Mouse (Mus musculus) embryonic stem cell, embryonic (primary cell): ENCODE data around the gene Efna2.

Experiments used
- CTCF ChIA-PET, 4 experiments: fragments of 300-600 bp in 2 of 4; fragments of 350-600 bp in 2 of 4; sonication (Branson Sonifier 250); formaldehyde crosslinking; loops; one replicate each; lab custom pipeline; 2022; ENCODE audit warnings: inconsistent platforms in 2 of 4; lab: Charles Lee
- POLR2A ChIA-PET, 4 experiments: fragments of 300-600 bp in 2 of 4; fragments of 350-600 bp in 2 of 4; sonication (Branson Sonifier 250); formaldehyde crosslinking; loops; one replicate each; lab custom pipeline; 2022; ENCODE audit warnings: antibody characterized with exemption in 4 of 4, inconsistent platforms in 1 of 4; lab: Charles Lee

Gene Efna2

DNA sequence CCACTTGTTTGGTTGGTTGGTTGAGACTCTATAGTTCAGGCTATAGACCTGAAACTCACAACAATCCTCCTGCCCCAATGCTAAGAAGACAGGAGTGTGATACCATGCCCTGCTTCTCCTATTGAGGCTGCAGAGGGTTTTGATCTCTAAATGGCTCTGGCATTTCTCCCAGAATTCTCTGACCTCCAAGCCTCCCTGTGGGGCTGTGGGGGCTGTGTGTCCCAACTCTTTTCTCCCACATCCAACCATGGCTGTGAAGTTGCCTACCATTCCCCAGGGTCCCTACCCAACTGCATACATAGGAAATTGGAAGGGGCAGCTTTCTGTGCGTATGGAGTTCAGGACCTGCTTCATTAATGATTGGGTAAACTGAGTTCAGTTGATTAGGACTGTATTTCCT is 16.9 kb downstream of the Efna2 start:
- POLR2A ChIA-PET = interaction anchor here in 2 of 4 experiments (1.1 to 1.4 kb wide), 4 partner anchors 12 to 96 kb away, joined by 3 to 5 read pairs (median 4); partner anchors contain the start of gene Rps15 (in 1 of the 2)
- CTCF ChIA-PET = interaction anchor here in 1 of 4 experiments (0.6 kb wide), 1 partner anchor 210 kb away, joined by 3 read pairs; no protein-coding TSS in a partner anchor

DNA sequence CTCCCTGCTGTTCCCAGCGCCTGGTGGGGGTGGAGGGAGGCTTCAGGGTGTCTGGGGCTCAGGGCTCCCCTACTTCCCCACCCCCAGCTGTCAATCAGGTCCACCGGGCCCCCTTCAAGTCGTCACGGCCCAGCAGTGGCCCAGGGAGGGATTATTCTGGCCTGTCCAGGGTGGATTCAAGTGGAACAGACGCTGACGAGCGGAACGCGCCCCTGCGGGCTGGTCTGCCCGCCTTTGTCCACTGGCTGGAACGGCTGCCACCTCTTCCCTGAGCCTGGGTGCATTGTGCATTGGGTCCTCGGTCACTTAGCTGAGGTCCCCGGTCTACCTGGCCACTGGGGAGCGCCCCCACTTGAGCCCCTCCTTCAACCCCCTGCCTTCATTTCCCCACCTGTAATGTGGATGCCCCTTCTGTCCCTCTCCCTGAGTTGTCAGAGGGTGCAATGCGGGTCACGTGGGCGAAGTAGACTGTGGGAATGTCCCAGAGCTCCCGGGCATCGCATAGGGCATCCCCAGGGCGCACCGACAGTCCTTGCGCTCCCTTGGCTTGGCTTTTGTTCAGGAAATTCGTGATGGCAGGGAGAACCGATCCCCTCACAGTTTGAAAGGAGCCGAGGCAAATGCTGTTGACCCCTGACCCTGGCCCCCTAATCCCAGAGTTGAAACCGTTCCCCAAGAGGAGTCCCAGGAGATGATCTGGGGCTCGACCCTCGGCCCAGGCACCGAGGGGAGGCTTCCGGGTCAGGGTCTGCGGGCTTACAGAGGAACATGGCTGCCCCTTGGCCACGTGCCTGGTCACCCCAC is 17.7 kb downstream of the Efna2 start:
- CTCF ChIA-PET = interaction anchor here in 1 of 4 experiments (0.5 to 0.6 kb wide), 2 partner anchors 48 to 409 kb away, joined by 3 to 19 read pairs; no protein-coding TSS in a partner anchor
- POLR2A ChIA-PET = interaction anchor here in 3 of 4 experiments (0.6 to 1.4 kb wide), 6 partner anchors 11 to 506 kb away, joined by 3 to 5 read pairs (median 4); partner anchors contain the start of gene Rps15 (in 1 of the 3)

DNA sequence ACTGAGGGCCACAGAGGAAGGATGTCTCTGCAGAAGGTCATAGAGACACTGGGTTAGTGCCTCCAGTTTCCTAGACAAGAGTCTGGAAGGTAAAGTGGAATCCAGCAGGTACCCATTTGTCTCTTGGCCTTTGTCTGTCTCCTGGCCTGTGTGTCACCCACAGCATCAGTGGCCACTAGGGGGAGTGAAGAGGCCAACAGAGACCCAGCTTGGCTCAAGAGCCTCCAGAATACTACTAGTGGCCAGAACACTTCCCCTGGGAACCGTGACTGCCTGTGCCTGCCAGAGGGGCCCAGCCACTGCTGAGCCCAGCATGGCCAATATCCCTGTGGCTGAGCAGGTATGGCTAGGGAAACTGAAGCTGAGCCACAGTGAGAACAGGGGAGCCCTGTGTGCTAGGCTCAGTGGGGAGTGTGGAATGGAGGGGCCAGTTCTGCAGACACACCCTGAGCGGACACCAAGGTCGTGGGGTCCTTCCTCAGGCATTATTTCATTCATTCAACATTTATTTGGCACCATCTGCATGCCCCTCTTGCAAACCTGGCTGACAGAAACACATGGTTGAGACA is 20.2 kb downstream of the Efna2 start:
- CTCF ChIA-PET = interaction anchor here (0.5 to 3.2 kb wide), 33 partner anchors 9 to 320 kb away, joined by 3 to 16 read pairs (median 4); partner anchors contain the start of genes Mum1 (in 3 of the 4), Gamt (in 1 of the 4), Ndufs7 (in 1 of the 4) and Pcsk4 (in 1 of the 4)
- POLR2A ChIA-PET = interaction anchor here (0.6 to 3.3 kb wide), 18 partner anchors 8 to 93 kb away, joined by 3 to 16 read pairs (median 4); partner anchors contain the start of genes Mum1 (in 3 of the 4), 1600002K03Rik (in 2 of the 4), Rps15 (in 2 of the 4) and Efna2 (in 1 of the 4)

DNA sequence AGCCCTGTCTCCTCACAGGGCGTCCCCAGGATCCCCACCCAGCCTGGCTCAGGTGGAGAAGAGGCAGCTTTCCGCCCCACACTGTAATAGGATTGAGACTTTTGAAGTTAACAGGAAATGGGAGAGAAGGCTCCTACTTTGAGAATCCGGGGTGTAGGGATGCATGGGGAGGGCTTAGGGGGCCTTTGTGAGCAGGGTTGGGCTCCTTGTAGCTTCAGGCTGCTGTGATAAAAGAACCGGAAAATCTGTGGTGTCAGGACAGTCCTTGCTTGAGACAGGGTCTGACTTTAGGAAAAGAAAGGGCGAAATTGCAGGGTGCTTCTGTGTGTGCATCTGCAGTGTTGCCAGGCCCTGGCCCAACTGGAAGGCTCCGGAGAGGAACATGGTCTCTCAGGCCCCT is 21.2 kb downstream of the Efna2 start:
- ChIA-PET POLR2A (interaction anchor here in 3 of 4 experiments (0.6 to 3.3 kb wide), 14 partner anchors 14 to 92 kb away, joined by 3 to 16 read pairs (median 3); partner anchors contain the start of genes Mum1 (in 2 of the 3), Efna2 (in 1 of the 3) and Rps15 (in 1 of the 3)), CTCF (interaction anchor here in 3 of 4 experiments (0.6 to 3.2 kb wide), 15 partner anchors 8 to 175 kb away, joined by 3 to 16 read pairs (median 6); partner anchors contain the start of genes Gamt (in 1 of the 3), Mum1 (in 1 of the 3) and Rps15 (in 1 of the 3))

DNA sequence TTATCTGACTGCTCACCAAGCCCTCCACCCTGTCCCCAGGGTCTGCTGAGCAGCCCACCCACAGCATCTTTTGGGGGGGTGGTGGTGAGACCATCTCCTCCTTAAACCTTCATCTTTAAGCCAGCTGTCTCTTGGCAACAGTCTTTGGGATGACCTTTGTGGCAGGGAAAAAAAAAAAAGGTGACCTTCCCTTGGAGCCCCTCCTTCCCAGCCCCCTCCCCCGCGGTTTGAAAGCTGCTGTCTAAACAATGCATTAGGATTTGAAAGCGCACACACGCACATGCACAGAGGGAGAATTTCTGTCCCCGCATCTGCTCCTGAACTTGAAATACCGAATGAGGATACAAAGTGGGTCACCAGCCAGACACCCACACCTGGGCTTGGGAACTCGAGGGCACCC is 24.8 kb downstream of the Efna2 start:
- ChIA-PET POLR2A (interaction anchor here (0.6 to 1.6 kb wide), 12 partner anchors 9 to 139 kb away, joined by 3 to 10 read pairs (median 4); partner anchors contain the start of genes Mum1 (in 3 of the 4) and Rps15 (in 1 of the 4)), CTCF (interaction anchor here (0.6 to 2.0 kb wide), 12 partner anchors 11 to 870 kb away, joined by 3 to 7 read pairs (median 4); partner anchors contain the start of gene Mum1 (in 1 of the 4))

DNA sequence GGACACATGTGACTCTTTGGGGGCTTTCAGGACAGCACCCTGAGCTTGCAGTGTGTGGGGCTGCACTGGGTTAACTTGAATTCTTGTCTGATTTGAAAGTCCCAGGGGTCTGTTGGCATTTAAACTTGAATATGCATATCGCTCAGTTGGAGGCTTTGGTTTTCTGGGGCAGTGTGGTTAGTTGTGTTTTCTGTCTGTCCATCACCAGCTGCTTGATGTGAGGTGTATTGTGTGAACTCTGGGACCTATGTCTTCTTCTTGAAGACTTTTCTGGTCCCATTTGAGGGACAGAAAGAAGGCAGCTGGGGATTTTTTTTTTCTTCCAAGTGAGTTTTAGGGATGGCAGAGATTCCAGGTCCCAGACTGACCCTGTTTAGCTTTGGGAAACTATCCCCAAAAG is 27.9 kb downstream of the Efna2 start:
- POLR2A ChIA-PET = interaction anchor here (0.6 to 3.9 kb wide), 13 partner anchors 12 to 122 kb away, joined by 3 to 15 read pairs (median 4); partner anchors contain the start of genes Pcsk4 (in 1 of the 4), Reep6 (in 1 of the 4) and Rps15 (in 1 of the 4)
- CTCF ChIA-PET = interaction anchor here in 3 of 4 experiments (0.6 to 2.1 kb wide), 6 partner anchors 8 to 50 kb away, joined by 3 to 13 read pairs (median 4); partner anchors contain the start of gene Mum1 (in 2 of the 3)

DNA sequence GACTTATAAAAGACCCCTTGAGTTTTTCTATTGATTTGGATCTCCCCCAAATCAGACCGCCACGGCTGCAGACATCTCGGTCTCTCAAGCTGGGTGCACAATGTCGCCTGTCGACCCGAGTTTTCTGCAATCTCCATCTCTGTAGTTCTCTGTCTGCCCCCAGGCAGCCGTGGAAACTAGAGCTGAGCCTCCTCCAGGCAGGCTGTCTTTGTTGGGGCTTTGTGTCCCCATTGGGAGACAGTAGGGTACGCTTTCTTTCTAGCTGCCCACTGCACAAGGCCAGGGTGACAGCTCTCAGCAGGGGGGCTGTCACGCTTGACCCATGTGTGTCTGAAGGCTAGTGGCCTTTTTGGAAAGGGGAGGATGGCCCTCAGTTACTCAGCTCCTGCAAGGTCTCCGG is 28.4 kb downstream of the Efna2 start:
- ChIA-PET POLR2A (interaction anchor here (0.6 to 3.9 kb wide), 20 partner anchors 8 to 264 kb away, joined by 3 to 15 read pairs (median 4); partner anchors contain the start of genes 1600002K03Rik (in 1 of the 4), Efna2 (in 1 of the 4), Mum1 (in 1 of the 4) and Pcsk4 (in 1 of the 4)), CTCF (interaction anchor here in 3 of 4 experiments (0.6 to 2.1 kb wide), 7 partner anchors 8 to 1395 kb away, joined by 3 to 13 read pairs (median 5); partner anchors contain the start of gene Mum1 (in 1 of the 3))

DNA sequence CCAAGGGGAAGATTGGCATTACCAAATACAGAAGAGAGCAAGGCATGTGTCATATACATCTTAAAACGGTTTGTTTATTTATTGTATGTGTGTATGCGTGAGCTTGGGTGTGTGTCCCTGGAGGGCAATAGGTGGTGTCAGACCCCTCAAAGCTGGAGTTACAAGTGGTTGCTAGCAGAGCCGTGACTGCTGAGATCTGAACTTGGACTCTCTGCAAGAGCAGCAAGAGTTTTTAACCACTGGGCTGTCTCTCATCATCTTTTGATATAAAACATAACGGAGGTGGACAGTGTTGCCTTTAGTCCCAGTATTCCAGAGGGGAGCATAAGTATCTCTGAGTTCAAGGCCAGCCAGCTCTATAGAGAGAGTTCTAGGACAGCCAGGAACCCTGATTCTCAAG is 29.0 kb downstream of the Efna2 start:
- ChIA-PET CTCF (interaction anchor here (0.6 to 2.0 kb wide), 10 partner anchors 8 to 1395 kb away, joined by 3 to 13 read pairs (median 4); partner anchors contain the start of gene Atcay (in 1 of the 4)), POLR2A (interaction anchor here (0.6 to 3.9 kb wide), 19 partner anchors 9 to 157 kb away, joined by 3 to 15 read pairs (median 4); partner anchors contain the start of genes 1600002K03Rik (in 1 of the 4), Efna2 (in 1 of the 4), Mum1 (in 1 of the 4) and Pcsk4 (in 1 of the 4))

DNA sequence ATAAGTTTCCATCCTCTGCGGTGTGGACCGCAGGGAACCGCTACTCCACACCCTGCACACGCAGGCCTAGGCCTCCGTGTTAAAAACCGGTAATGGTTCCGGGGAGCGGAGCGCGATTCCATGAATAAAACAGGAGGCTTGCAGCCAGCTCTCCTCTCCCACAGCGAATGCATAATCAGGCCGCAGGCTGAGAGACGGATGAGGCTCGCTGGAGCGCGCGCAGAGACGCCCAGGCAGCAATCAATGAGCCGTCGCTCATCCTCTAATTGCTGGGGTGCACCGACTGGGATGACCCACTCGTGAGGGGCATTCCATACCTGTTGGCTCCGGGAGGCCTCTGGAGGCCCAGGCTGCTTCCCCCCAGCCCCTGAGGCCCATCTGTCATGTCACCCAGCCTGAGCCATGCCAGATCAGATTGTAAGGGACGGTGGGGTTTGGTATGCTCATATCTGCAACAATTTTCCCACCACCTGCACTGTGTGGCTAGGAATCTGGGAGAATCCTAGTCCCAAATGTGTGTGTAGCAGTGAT is 29.6 kb downstream of the Efna2 start:
- CTCF ChIA-PET = interaction anchor here (0.6 to 2.0 kb wide), 9 partner anchors 9 to 1021 kb away, joined by 3 to 13 read pairs (median 4); partner anchors contain the start of gene Atcay (in 1 of the 4)
- POLR2A ChIA-PET = interaction anchor here in 3 of 4 experiments (0.5 to 3.9 kb wide), 13 partner anchors 12 to 157 kb away, joined by 3 to 15 read pairs (median 4); partner anchors contain the start of genes Efna2 (in 1 of the 3), Mum1 (in 1 of the 3), Pcsk4 (in 1 of the 3) and Reep6 (in 1 of the 3)

DNA sequence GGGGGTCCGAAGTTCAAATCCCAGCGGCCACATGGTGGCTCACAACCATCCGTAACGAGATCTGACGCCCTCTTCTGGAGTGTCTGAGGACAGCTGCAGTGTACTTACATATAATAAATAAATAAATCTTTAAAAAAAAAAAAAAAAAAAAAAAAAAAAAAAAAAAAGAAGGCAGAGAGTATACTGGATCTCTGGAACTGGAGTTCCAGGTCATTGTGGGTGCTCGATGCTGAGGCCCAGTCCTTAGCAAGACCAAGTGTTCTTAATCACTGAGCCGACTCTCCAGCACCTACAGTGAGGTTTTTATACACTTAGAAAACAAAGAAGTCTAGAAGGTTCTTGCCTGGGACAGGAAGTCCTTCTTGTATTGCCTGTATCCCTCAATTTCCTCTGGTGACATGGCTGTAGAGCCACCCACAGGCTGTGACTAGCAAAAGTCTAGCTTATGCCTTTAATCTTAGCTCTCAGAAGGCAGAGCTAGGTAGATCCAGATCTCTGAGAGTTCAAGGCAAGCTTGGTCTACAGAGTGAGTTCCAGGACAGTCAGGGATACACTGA is 32.3 kb downstream of the Efna2 start:
- ChIA-PET POLR2A (interaction anchor here (0.6 to 1.7 kb wide), 7 partner anchors 15 to 188 kb away, joined by 3 to 6 read pairs (median 4); partner anchors contain the start of gene Mum1 (in 1 of the 4)), CTCF (interaction anchor here (0.6 to 3.6 kb wide), 12 partner anchors 11 to 920 kb away, joined by 3 to 16 read pairs (median 4); partner anchors contain the start of gene Mum1 (in 2 of the 4))

DNA sequence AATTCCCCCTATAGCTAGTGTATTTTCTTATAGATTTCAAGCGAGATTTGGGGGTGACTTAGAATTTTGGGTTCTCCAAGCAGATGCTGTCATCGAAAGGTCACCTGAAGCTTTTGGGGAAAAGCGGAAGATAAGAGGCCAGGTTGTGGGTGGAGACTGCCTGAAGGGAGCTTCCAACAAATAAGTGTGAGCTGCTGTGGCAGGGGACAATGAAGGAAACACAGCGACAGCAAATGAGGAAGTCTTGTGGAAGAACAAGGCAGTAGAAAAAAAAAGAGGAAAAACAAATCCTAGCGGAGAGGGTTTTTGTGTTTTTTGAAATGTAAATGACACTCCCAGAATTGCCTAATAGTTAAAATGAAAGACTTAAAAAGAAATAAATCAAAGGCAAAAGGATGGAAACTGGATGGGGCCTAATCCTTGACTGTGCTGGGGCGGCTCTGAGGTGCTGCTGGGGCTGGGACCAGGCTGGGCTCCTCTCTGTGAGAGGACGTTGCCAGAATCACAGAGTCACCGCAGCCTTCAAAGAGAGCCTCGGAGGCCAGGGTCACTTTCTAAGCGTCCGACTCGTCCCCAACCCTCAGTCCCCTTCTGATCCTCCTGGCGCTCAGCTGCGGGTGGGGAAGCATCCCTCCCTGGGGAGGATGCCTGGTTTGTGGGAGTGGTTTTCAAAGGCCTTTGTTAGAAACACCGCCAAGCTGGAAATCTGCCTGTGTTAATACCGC is 35.9 kb downstream of the Efna2 start:
- CTCF ChIA-PET = interaction anchor here in 3 of 4 experiments (0.5 to 3.0 kb wide), 9 partner anchors 11 to 346 kb away, joined by 3 to 13 read pairs (median 5); partner anchors contain the start of genes Mum1 (in 3 of the 3) and Rexo1 (in 1 of the 3)

DNA sequence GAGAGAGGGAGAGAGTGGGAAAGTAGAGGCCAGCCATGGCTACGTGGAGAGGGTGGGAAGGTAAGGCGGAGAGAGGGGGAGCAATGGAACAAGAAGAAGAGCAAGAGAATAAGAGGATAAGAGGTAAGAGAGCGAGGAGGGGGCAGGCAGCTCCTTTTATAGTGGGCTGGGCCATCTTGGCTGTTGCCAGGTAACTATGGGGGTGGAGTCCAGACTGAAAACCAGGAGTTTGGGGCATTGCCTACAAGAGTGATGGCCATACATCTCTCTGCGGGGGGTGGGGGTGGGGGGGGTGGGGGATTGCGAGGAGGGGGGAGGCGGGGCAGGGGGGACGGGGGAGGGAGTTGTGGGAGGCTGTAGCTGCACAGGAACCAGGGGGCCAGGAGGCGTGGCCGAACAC is 41.4 kb downstream of the Efna2 start:
- ChIA-PET POLR2A (interaction anchor here (0.5 to 4.2 kb wide), 44 partner anchors 8 to 712 kb away, joined by 3 to 28 read pairs (median 4); partner anchors contain the start of genes 1600002K03Rik (in 1 of the 4), Dazap1 (in 1 of the 4), Efna2 (in 1 of the 4) and Pcsk4 (in 1 of the 4)), CTCF (interaction anchor here in 2 of 4 experiments (0.9 to 2.9 kb wide), 4 partner anchors 12 to 45 kb away, joined by 3 to 10 read pairs (median 4); no protein-coding TSS in a partner anchor)

More for the DNA sequence above, 35.9 kb downstream of the Efna2 start:
- POLR2A ChIA-PET = interaction anchor here (0.6 to 2.9 kb wide), 22 partner anchors 8 to 461 kb away, joined by 3 to 17 read pairs (median 4); partner anchors contain the start of genes Mum1 (in 3 of the 4), Rps15 (in 2 of the 4) and Gamt (in 1 of the 4)

DNA sequence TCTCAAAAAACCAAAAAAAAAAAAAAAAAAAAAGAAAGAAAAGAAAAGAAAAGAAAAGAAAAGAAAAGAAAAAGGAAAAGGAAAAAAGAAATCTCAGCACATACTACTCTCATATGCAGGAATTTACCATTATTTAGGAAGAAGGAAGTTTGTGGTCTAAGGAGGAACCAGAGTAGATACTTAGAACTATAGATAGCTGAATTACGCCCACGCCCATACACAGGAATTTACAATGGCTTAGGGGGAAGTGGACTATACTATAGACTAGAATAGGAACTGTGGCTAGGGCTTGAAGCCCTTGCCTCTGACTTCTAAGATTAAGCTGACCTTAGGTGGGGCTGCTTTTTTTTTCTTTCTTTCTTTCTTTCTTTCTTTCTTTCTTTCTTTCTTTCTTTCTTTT is 43.9 kb downstream of the Efna2 start:
- ChIA-PET CTCF (interaction anchor here in 3 of 4 experiments (0.5 to 2.9 kb wide), 4 partner anchors 19 to 127 kb away, joined by 3 to 13 read pairs (median 7); no protein-coding TSS in a partner anchor), POLR2A (interaction anchor here (0.6 to 4.2 kb wide), 13 partner anchors 8 to 1129 kb away, joined by 3 to 28 read pairs (median 4); partner anchors contain the start of genes Atp8b3 (in 1 of the 4), Gamt (in 1 of the 4) and Polr2e (in 1 of the 4))

DNA sequence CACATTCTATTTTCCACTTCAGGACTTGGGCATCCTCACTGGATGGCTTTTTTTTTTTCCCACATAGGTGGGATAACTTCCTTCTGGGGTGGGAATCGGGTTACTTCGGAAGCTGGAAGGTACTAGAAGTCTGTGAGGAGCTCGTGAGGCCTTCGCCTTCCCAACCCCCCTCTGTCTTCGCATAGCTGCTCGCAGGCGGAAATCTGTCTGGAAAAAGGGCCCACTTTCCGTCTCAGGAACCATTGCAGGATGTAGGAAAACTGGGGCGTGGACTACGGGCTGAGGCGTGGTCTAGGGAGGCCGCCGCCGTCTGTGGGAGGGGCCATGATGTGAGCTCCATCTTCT is 46.8 kb downstream of the Efna2 start:
- CTCF ChIA-PET = interaction anchor here (0.5 to 1.7 kb wide), 80 partner anchors 9 to 1961 kb away, joined by 3 to 20 read pairs (median 4); partner anchors contain the start of genes Pcsk4 (in 2 of the 4), Reep6 (in 2 of the 4), 1600002K03Rik (in 1 of the 4) and Abhd17a (in 1 of the 4)
- POLR2A ChIA-PET = interaction anchor here (0.5 to 2.1 kb wide), 108 partner anchors 8 to 704 kb away, joined by 3 to 33 read pairs (median 4); partner anchors contain the start of genes Gamt (in 3 of the 4), Rps15 (in 3 of the 4), 1600002K03Rik (in 2 of the 4) and Apc2 (in 2 of the 4)
